Mouse (Mus musculus) heart, embryonic 12.5 days (tissue): ENCODE results near the gene Alg14. TPM values are rescaled to one million over a fixed set of nuclear protein-coding genes. Genes with fewer than 3 reads are reported as not detected.

Experiments used
- ATAC-seq: fragments of 200-750 bp; cut with Nextera tagmentation; 2 replicates; pipeline ENCODE4 v1.8.0; 2017; ENCODE audit warnings: moderate TSS enrichment, moderate library complexity; ENCODE audit not compliant: insufficient number of reproducible peaks, low FRiP score
- H3K27ac ChIP-seq: fragments of 300-500 bp; sonication (generic); 2 replicates; pipeline ENCODE4 v1.5.1; 2016; ENCODE audit warnings: mild to moderate bottlenecking, moderate library complexity; ENCODE audit not compliant: poor library complexity, severe bottlenecking
- H3K27me3 ChIP-seq: fragments of 300-500 bp; sonication (generic); replicated peaks from 2 replicates; pipeline ENCODE4 v1.6.1; 2016; ENCODE audit warnings: mild to moderate bottlenecking, moderate library complexity
- H3K36me3 ChIP-seq: fragments of 300-500 bp; sonication (generic); 2 replicates; pipeline ENCODE4 v1.6.1; 2016; ENCODE audit warnings: mild to moderate bottlenecking, moderate library complexity
- H3K4me1 ChIP-seq: fragments of 300-500 bp; sonication (generic); replicated peaks from 2 replicates; pipeline ENCODE4 v1.6.1; 2016; ENCODE audit warnings: mild to moderate bottlenecking
- H3K4me2 ChIP-seq: fragments of 300-500 bp; sonication (generic); 2 replicates; pipeline ENCODE4 v1.6.1; 2016; ENCODE audit warnings: mild to moderate bottlenecking, moderate library complexity
- H3K4me3 ChIP-seq: fragments of 300-500 bp; sonication (generic); 2 replicates; pipeline ENCODE4 v1.5.1; 2016; ENCODE audit warnings: mild to moderate bottlenecking
- H3K9ac ChIP-seq: fragments of 300-500 bp; sonication (generic); 2 replicates; pipeline ENCODE4 v1.6.1; 2016; ENCODE audit warnings: mild to moderate bottlenecking, moderate library complexity
- H3K9me3 ChIP-seq: fragments of 300-500 bp; sonication (generic); replicated peaks from 2 replicates; pipeline ENCODE4 v1.6.1; 2016; ENCODE audit warnings: mild to moderate bottlenecking, moderate library complexity
- WGBS: fragments of 180-500 bp; shearing (Covaris S2); methylation state at CpG from one replicate; pipeline ENCODE4 v1.1.7; 2016; 5-methylcytosine and 5-hydroxymethylcytosine counted together
- polyA plus RNA-seq: library from polyadenylated mRNA; unstranded; fragments of >200 nt; fragmentation: Nextera tagmentation; extraction: Ambion mirVana; gene quantifications from 2 replicates; pipeline ENCODE4 v1.2.1, GENCODE M21; 2016

Alg14 gene
- polyA plus RNA-seq, 1 experiment from 2014 or later: 36.4 TPM

- WGBS: 93% methylated on average over 6 of the region's 6 CpGs
- Histone ChIP-seq H3K4me2 (no peak overlapping the region), H3K4me1 (peaks cover 15% of the 10 kb centered on the region), H3K4me3 (no peak overlapping the region), H3K9ac (no peak overlapping the region), H3K36me3 (no peaks in the 10 kb centered on the region), H3K27me3 (no peaks in the 10 kb centered on the region), H3K27ac (no peak overlapping the region), H3K9me3 (no peaks in the 10 kb centered on the region)
- ATAC-seq: no peak
Measured at GRCm38 (mm10) chr3:121336234-121336890, 44.8 kb downstream of the Alg14 start.

DNA sequence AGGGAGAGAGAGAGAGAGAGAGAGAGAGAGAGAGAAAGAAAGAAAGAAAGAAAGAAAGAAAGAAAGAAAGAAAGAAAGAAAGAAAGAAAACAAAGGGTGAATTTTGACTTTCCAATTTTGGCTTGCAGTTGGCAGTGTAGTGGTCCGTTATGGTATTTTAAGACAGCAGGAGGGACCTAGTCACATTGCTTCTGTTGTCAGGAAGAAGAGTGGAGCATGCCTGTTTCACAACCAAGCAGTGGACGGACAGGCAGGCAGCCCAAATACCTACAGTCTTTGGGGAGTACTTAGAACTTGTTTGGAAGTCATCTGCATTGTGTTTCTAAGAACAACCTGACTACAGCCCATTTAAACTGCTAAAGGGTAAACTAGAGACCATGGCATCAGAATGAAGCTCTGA lies 47.1 kb downstream of the Alg14 start:
- H3K36me3 ChIP-seq: no peaks in the 10 kb centered on the region
- H3K9me3 ChIP-seq: no peaks in the 10 kb centered on the region
- 28% methylated on average over 2 of the region's 2 CpGs for WGBS
- H3K27me3 ChIP-seq: no peaks in the 10 kb centered on the region
- H3K9ac ChIP-seq: no peak overlapping the region
- no peak overlapping the region for H3K27ac ChIP-seq
- H3K4me2 ChIP-seq: no peak overlapping the region
- H3K4me1 ChIP-seq: peaks cover 17% of the 10 kb centered on the region
- no peak overlapping the region for H3K4me3 ChIP-seq
- ATAC-seq: no peak

DNA sequence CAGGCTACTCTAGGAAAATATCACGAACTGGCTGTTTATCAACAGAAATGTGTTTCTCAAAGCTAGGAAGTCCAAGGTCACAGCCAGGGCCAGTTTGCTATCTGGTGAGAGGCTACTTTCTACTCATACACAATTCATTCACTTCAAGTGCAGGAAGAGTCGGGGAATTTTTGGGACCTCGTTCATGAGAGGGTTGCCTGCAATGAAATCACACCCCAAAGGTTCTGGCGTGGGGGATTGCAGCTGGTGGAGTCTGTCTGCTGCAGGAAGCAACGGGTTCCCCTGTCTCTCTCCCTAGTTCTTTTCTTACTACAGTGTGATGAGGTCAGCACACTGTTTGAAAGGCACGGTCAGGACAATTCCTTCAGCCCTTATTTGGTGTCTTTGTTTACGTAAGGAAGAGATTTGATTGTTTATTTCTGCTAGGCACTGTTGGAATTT lies 48.8 kb downstream of the Alg14 start:
- Histone ChIP-seq H3K4me3 (no peak overlapping the region), H3K4me1 (peaks cover 30% of the 10 kb centered on the region), H3K4me2 (peak overlapping the region; percentile 26; the same call in 1 of the 2 replicates), H3K27ac (no peak overlapping the region), H3K27me3 (no peaks in the 10 kb centered on the region), H3K9ac (no peak overlapping the region), H3K9me3 (no peaks in the 10 kb centered on the region), H3K36me3 (no peaks in the 10 kb centered on the region)
- no peak for ATAC-seq
- 19% methylated on average over 7 of the region's 7 CpGs for WGBS

GRCm38 (mm10) chr3:121343224-121343623 lies 51.7 kb downstream of the Alg14 start:
- 87% methylated on average over 7 of the region's 7 CpGs for WGBS
- no peak overlapping the region for H3K4me3 ChIP-seq
- H3K36me3 ChIP-seq: no peaks in the 10 kb centered on the region
- ATAC-seq: no peak
- no peak overlapping the region for H3K4me2 ChIP-seq
- H3K9ac ChIP-seq: no peak overlapping the region
- no peaks in the 10 kb centered on the region for H3K9me3 ChIP-seq
- H3K27ac ChIP-seq: no peak overlapping the region
- peaks cover 20% of the 10 kb centered on the region for H3K4me1 ChIP-seq
- H3K27me3 ChIP-seq: no peaks in the 10 kb centered on the region

DNA sequence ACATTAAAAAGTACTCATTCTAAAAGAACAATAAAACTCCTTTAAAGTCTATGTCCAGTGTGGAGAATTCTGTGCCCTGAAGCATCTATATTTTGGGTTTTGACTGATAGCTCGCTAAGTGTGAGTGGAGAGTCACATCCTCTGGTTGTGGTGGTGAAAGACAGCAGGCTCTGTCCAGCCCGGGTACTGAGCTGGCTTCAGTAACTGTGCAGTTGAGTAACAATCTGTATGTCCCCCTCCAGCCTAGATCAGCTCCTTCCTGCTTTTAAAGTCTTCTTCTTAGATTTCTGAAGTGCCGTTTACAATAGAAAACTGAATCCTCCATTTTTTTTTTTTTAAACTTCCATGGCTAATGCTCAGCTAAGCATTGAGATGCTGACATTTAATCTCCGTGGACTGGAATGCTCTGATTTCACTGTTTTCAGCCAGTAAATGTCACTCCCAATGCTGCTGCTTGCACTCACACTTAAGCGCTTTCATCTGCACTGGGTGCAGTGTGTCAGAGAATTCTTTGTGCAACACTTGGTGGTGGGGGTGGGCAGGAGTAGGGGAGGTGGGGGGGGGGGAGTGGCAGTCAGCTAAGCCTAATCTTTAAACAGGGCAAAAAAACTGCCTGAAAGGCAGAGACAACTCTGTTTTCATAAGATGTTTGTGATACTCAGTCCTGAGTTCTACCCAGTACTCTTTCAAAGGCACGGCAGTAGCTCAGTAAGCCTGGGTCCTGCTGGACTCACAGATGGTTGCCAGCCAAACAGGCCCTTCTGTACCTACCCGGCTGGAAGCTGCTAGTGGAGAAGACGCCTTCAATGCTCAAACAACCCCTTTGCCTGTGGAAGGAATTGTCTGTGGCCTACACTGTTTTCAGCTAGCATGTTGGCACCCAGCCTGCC lies 52.7 kb downstream of the Alg14 start:
- Histone ChIP-seq H3K9me3 (no peaks in the 10 kb centered on the region), H3K4me2 (peak overlapping the region; percentile 6; the same call in 1 of the 2 replicates), H3K4me3 (no peak overlapping the region), H3K4me1 (peaks cover 27% of the 10 kb centered on the region), H3K27ac (no peak overlapping the region; the same call in 1 of the 2 replicates), H3K9ac (no peak overlapping the region), H3K36me3 (no peaks in the 10 kb centered on the region), H3K27me3 (no peaks in the 10 kb centered on the region)
- 0 out of 2 replicates have a peak, but pooled peaks have one; percentile 31 for ATAC-seq
- 26% methylated on average over 8 of the region's 8 CpGs for WGBS

DNA sequence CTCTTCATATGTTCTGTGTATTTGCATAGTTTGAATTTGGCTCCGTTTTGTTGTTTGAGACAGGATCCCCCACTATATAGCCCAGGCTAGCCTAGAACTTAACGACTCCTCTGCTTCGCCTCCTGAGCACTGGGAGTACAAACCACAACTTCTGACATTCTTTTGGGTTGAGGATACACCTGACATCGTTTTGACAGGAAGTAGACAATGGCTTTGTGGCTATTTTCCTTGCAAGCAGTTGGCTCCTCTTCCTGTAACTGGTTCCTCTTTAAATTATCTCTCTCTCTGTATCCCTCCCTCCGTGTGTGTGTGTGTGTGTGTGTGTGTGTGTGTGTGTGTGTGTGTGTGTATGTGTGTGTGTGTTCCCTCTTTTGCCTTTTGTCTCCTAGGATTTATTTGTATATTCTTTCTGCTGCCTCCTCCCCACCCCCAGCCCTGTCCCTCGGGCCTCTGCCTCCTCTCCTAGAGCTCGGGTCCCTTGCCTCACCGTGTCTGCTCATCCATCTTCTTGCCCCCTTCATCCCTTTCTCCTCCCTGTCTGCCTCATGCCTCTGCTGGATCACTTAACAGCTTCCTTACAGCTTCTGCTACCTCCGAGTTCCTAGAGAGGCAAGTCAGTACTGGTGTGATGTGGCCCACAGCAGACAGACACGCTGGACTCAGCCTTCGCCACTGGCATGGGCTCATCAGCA lies 53.5 kb downstream of the Alg14 start:
- Histone ChIP-seq H3K4me3 (no peak overlapping the region), H3K27me3 (no peaks in the 10 kb centered on the region), H3K9ac (no peak overlapping the region), H3K4me1 (peaks cover 34% of the 10 kb centered on the region), H3K36me3 (no peaks in the 10 kb centered on the region), H3K27ac (no peak overlapping the region), H3K4me2 (no peak overlapping the region), H3K9me3 (no peaks in the 10 kb centered on the region)
- 53% methylated on average over 11 of the region's 11 CpGs for WGBS
- no peak for ATAC-seq

DNA sequence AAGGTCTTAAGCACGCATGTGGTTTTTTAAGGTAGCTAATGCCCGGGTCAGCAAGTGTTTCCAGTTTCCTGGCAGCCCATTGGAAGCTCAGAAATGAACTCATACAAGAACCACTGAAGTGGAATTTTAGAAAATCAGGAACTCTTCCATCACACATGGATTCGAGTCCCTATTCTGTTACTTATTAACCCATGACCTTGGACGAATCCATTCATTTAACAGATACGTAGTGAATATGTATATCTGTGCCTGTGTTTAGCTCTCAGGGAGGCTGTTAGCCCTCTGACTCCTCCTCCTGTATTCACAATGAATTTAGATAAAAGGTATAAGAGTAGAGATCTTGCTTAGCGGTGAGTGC lies 54.0 kb downstream of the Alg14 start:
- Histone ChIP-seq H3K9ac (no peak overlapping the region), H3K4me3 (no peak overlapping the region), H3K9me3 (no peaks in the 10 kb centered on the region), H3K4me2 (no peak overlapping the region), H3K27ac (no peak overlapping the region), H3K36me3 (no peaks in the 10 kb centered on the region), H3K4me1 (peaks cover 30% of the 10 kb centered on the region), H3K27me3 (no peaks in the 10 kb centered on the region)
- no peak for ATAC-seq
- WGBS: 71% methylated on average over 6 of the region's 6 CpGs

GRCm38 (mm10) chr3:121346507-121347267 lies 55.1 kb downstream of the Alg14 start:
- Histone ChIP-seq H3K27ac (no peak overlapping the region), H3K9me3 (no peaks in the 10 kb centered on the region), H3K4me1 (peaks cover 30% of the 10 kb centered on the region), H3K4me2 (no peak overlapping the region), H3K27me3 (no peaks in the 10 kb centered on the region), H3K9ac (no peak overlapping the region), H3K36me3 (no peaks in the 10 kb centered on the region), H3K4me3 (no peak overlapping the region)
- WGBS: 88% methylated on average over 12 of the region's 12 CpGs
- no peak for ATAC-seq

GRCm38 (mm10) chr3:121348792-121349191 lies 57.2 kb downstream of the Alg14 start:
- no peaks in the 10 kb centered on the region for H3K27me3 ChIP-seq
- no peak overlapping the region for H3K4me3 ChIP-seq
- H3K4me1 ChIP-seq: peaks cover 27% of the 10 kb centered on the region
- WGBS: 69% methylated on average over 6 of the region's 6 CpGs
- no peak for ATAC-seq
- H3K9ac ChIP-seq: no peak overlapping the region
- H3K27ac ChIP-seq: no peak overlapping the region
- no peaks in the 10 kb centered on the region for H3K36me3 ChIP-seq
- H3K9me3 ChIP-seq: no peaks in the 10 kb centered on the region
- H3K4me2 ChIP-seq: no peak overlapping the region

DNA sequence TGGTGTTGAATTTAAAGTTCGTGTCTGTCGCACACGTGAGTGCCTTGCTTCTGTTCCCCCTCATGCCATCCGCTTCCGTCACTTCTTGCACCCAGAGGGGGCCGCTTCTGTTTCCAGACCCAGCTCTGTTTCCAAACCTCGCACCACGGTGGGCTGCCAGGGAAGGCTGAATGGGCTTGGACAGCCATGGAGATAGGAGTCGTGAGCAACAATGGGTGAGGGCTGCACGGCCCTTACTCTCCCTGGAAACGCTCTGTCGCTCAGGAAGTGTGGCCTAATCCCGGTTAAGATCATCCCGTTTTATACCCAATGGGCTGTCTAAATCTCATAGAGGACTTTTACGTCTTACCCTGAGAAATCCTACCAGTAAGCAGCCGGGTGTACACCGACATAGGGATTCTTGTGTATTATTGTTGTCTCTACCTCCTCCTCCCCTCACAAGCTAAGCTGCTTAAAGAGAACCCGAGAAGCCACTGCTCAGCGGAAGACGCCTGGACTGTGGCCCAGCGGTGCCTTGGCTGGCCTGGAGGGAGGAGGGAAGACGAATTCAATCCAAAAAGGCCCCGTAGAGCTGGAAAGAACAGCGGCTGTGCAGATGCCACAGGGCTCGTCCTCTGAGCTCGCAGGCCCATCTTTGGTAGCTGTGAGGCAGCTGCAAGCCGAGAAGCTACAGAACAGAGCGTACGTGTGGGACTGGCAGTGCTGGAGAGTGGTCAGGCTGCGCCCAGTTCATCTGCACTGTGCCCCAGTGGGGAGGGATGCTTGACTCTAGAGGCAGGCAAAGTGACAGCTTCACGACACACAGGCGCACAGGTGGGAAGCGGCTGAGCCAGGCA lies 58.0 kb downstream of the Alg14 start:
- Histone ChIP-seq H3K4me1 (peaks cover 23% of the 10 kb centered on the region), H3K9me3 (no peaks in the 10 kb centered on the region), H3K27ac (no peak overlapping the region), H3K36me3 (no peaks in the 10 kb centered on the region), H3K27me3 (no peaks in the 10 kb centered on the region), H3K4me3 (no peak overlapping the region), H3K9ac (no peak overlapping the region), H3K4me2 (no peak overlapping the region; the same call in 1 of the 2 replicates)
- 74% methylated on average over 33 of the region's 33 CpGs for WGBS
- no peak for ATAC-seq
